In genomic region chr10:83102745-83103144, GRCm38 (mm10) we compare ENCODE assay signal across 12 mouse cellular contexts.
A peak's percentile ranks its signal among the peaks of the same experiment; 100 is the strongest.
DNase-seq lines count a peak whose midpoint lies in the region; ATAC-seq lines count a peak whose summit lies in the region.
"Had no signal": no experiment of that assay in that cellular context is flagged by ENCODE, and none has a peak within 500 bp of the region (broad histone marks: within the 10 kb centered on the region; RNA-seq: fewer than 3 reads in every experiment).

No protein-coding gene starts in this region.

- no peak overlapping the region for H3K9ac ChIP-seq in kidney, embryonic 15.5 days
- no peak overlapping the region for H3K9ac ChIP-seq in forebrain, embryonic 16.5 days (replicated peaks; ENCODE audit: low read depth, low read length)
- H3K9ac ChIP-seq in neural tube, embryonic 15.5 days (replicated peaks): no peak overlapping the region
- H3K9ac ChIP-seq in intestine, embryonic 16.5 days (ENCODE audit: low read depth, low read length): no peak overlapping the region
- H3K9ac ChIP-seq: liver, embryonic 13.5 days had no signal

- DNase-seq in kidney, postnatal 4 days: no peak
- DNase-seq in midbrain, embryonic 10.5 days (ENCODE audit: low spot score): no peak
- DNase-seq in cerebellum, postnatal 4 days (ENCODE audit: low spot score in 2 of 2): no peak
- DNase-seq: adrenal gland, adult 2 months; kidney, adult 8-10 months; liver, embryonic 13.5 days; lung, postnatal 4 days; thymus, adult 2 months had no signal

- peaks cover 77% of the 10 kb centered on the region for H3K4me1 ChIP-seq in kidney, embryonic 15.5 days
- H3K4me1 ChIP-seq in forebrain, embryonic 16.5 days (replicated peaks; ENCODE audit: control insufficient read depth, insufficient read depth, low read length): peaks cover 45% of the 10 kb centered on the region
- peaks cover 84% of the 10 kb centered on the region for H3K4me1 ChIP-seq in midbrain, embryonic 10.5 days
- peaks cover 62% of the 10 kb centered on the region for H3K4me1 ChIP-seq in neural tube, embryonic 15.5 days
- peaks cover 39% of the 10 kb centered on the region for H3K4me1 ChIP-seq in intestine, embryonic 16.5 days (ENCODE audit: control insufficient read depth, insufficient read depth, low read length)

- no peaks in the 10 kb centered on the region for H3K27me3 ChIP-seq in kidney, embryonic 15.5 days
- no peaks in the 10 kb centered on the region for H3K27me3 ChIP-seq in forebrain, embryonic 16.5 days (replicated peaks; ENCODE audit: control insufficient read depth, insufficient read depth, low read length)
- peaks cover 32% of the 10 kb centered on the region for H3K27me3 ChIP-seq in midbrain, embryonic 10.5 days (ENCODE audit: low read depth, poor library complexity, severe bottlenecking)
- no peaks in the 10 kb centered on the region for H3K27me3 ChIP-seq in neural tube, embryonic 15.5 days (replicated peaks)
- no peaks in the 10 kb centered on the region for H3K27me3 ChIP-seq in intestine, embryonic 16.5 days (replicated peaks; ENCODE audit: control insufficient read depth, insufficient read depth, low read length)
- H3K27me3 ChIP-seq: liver, embryonic 13.5 days had no signal

- WGBS in kidney, embryonic 15.5 days: 30% methylated on average over 15 of the region's 15 CpGs
- WGBS in forebrain, embryonic 16.5 days: 11% methylated on average over 15 of the region's 15 CpGs
- 31% methylated on average over 15 of the region's 15 CpGs for WGBS in midbrain, embryonic 10.5 days
- 8% methylated on average over 15 of the region's 15 CpGs for WGBS in neural tube, embryonic 15.5 days
- 46% methylated on average over 15 of the region's 15 CpGs for WGBS in intestine, embryonic 16.5 days

- 0 out of 2 replicates have a peak overlapping the region, but pooled peaks have one; percentile 19 for H3K4me2 ChIP-seq in kidney, embryonic 15.5 days
- H3K4me2 ChIP-seq in forebrain, embryonic 16.5 days (ENCODE audit: low read length): no peak overlapping the region
- no peak overlapping the region for H3K4me2 ChIP-seq in neural tube, embryonic 15.5 days
- H3K4me2 ChIP-seq in intestine, embryonic 16.5 days (ENCODE audit: low read depth, low read length): no peak overlapping the region
- H3K4me2 ChIP-seq: liver, embryonic 13.5 days had no signal

- H3K4me3 ChIP-seq in kidney, embryonic 15.5 days (replicated peaks): no peak overlapping the region
- no peak overlapping the region for H3K4me3 ChIP-seq in forebrain, embryonic 16.5 days (replicated peaks; ENCODE audit: low read length)
- H3K4me3 ChIP-seq in midbrain, embryonic 10.5 days: peak overlapping the region; percentile 18; the same call in 1 of the 2 replicates
- H3K4me3 ChIP-seq in neural tube, embryonic 15.5 days (replicated peaks): no peak overlapping the region
- no peak overlapping the region for H3K4me3 ChIP-seq in intestine, embryonic 16.5 days (ENCODE audit: low read length)
- H3K4me3 ChIP-seq: liver, embryonic 13.5 days had no signal

- no peak for ATAC-seq in kidney, embryonic 15.5 days (replicated peaks; ENCODE audit: low FRiP score)
- no peak for ATAC-seq in forebrain, embryonic 16.5 days
- no peak for ATAC-seq in neural tube, embryonic 15.5 days (ENCODE audit: low FRiP score)
- ATAC-seq in intestine, embryonic 16.5 days: no peak

- H3K27ac ChIP-seq in kidney, embryonic 15.5 days: no peak overlapping the region
- H3K27ac ChIP-seq in forebrain, embryonic 16.5 days (ENCODE audit: low read length): peak overlapping the region; percentile 8; the same call in 1 of the 2 replicates
- H3K27ac ChIP-seq in midbrain, embryonic 10.5 days (replicated peaks): peak overlapping the region; percentile 59
- H3K27ac ChIP-seq in neural tube, embryonic 15.5 days (replicated peaks): peak overlapping the region; percentile 60
- no peak overlapping the region for H3K27ac ChIP-seq in intestine, embryonic 16.5 days (ENCODE audit: low read length)
- H3K27ac ChIP-seq: liver, embryonic 13.5 days had no signal

- H3K36me3 ChIP-seq in kidney, embryonic 15.5 days: no peaks in the 10 kb centered on the region
- no peaks in the 10 kb centered on the region for H3K36me3 ChIP-seq in forebrain, embryonic 16.5 days (ENCODE audit: control insufficient read depth, insufficient read depth)
- H3K36me3 ChIP-seq in midbrain, embryonic 10.5 days: no peaks in the 10 kb centered on the region
- no peaks in the 10 kb centered on the region for H3K36me3 ChIP-seq in neural tube, embryonic 15.5 days
- H3K36me3 ChIP-seq in intestine, embryonic 16.5 days (ENCODE audit: control insufficient read depth, insufficient read depth, low read length): no peaks in the 10 kb centered on the region
- H3K36me3 ChIP-seq: liver, embryonic 13.5 days had no signal

- H3K9me3 ChIP-seq in kidney, embryonic 15.5 days (replicated peaks): no peaks in the 10 kb centered on the region
- H3K9me3 ChIP-seq in forebrain, embryonic 16.5 days (ENCODE audit: control insufficient read depth, low read length): no peaks in the 10 kb centered on the region
- H3K9me3 ChIP-seq in midbrain, embryonic 10.5 days (replicated peaks): no peaks in the 10 kb centered on the region
- no peaks in the 10 kb centered on the region for H3K9me3 ChIP-seq in neural tube, embryonic 15.5 days (replicated peaks)
- H3K9me3 ChIP-seq in intestine, embryonic 16.5 days (ENCODE audit: control insufficient read depth, low read length): no peaks in the 10 kb centered on the region
- H3K9me3 ChIP-seq: liver, embryonic 13.5 days had no signal

Comparison
In these comparisons a context has a peak if more than half of its experiments do, and no peak if none do; other contexts are left out.
1. H3K27ac ChIP-seq: peak in forebrain, embryonic 16.5 days (single experiment), midbrain, embryonic 10.5 days (single experiment) and neural tube, embryonic 15.5 days (single experiment); none in kidney, embryonic 15.5 days (single experiment) and intestine, embryonic 16.5 days (single experiment).